Mouse (Mus musculus) ES-E14 (cell line): Measurements from ENCODE around the gene Gm9913. TPM values are rescaled to one million over a fixed set of nuclear protein-coding genes. Genes with fewer than 3 reads are reported as not detected.

Experiments
- DNase-seq: peaks from one replicate; pipeline ENCODE4 v3.0.0-alpha.2; 2013; ENCODE audit warnings: low read depth, low spot score
- H3K27ac ChIP-seq: 2 replicates; pipeline ENCODE4 v1.5.1; 2012; ENCODE audit warnings: low read depth, mild to moderate bottlenecking, low read length, moderate library complexity, mixed read lengths; ENCODE audit not compliant: poor library complexity, insufficient read depth, severe bottlenecking
- H3K36me3 ChIP-seq: 2 replicates; pipeline ENCODE4 v1.6.1; 2012; ENCODE audit warnings: mild to moderate bottlenecking, low read length, moderate library complexity, mixed read lengths; ENCODE audit not compliant: control insufficient read depth, poor library complexity, insufficient read depth, severe bottlenecking
- H3K4me1 ChIP-seq, 2 experiments: fragments of 150-350 bp in 1 of 2; sonication (generic) in 1 of 2; 2 replicates each; pipeline ENCODE4 v1.6.1; 2012; ENCODE audit warnings: low read length in 2 of 2, mild to moderate bottlenecking in 1 of 2, mixed read lengths in 1 of 2; ENCODE audit not compliant: control insufficient read depth in 2 of 2, insufficient read depth in 2 of 2, poor library complexity in 1 of 2
- H3K4me3 ChIP-seq, 2 experiments: fragments of 150-350 bp in 1 of 2; sonication (generic) in 1 of 2; 2 replicates each; pipeline ENCODE4 v1.5.1; 2012; ENCODE audit warnings: low read length in 2 of 2, low read depth in 1 of 2, mild to moderate bottlenecking in 1 of 2, mixed read lengths in 1 of 2; ENCODE audit not compliant: insufficient read depth in 1 of 2, poor library complexity in 1 of 2, severe bottlenecking in 1 of 2
- H3K9ac ChIP-seq: 2 replicates; pipeline ENCODE4 v1.6.1; 2012; ENCODE audit warnings: low read depth, mild to moderate bottlenecking, low read length, mixed read lengths; ENCODE audit not compliant: poor library complexity, insufficient read depth, severe bottlenecking
- H3K9me3 ChIP-seq: fragments of 150-350 bp; sonication (generic); 2 replicates; pipeline ENCODE4 v1.6.1; 2012; ENCODE audit warnings: low read depth, mild to moderate bottlenecking, low read length; ENCODE audit not compliant: control insufficient read depth, insufficient read depth
- CHD2 ChIP-seq: IDR thresholded peaks from 2 replicates; pipeline ENCODE4 v1.6.1; 2014; ENCODE audit warnings: mild to moderate bottlenecking, low read depth, low read length, inconsistent platforms
- HCFC1 ChIP-seq: IDR thresholded peaks from 2 replicates; pipeline ENCODE4 v1.6.1; 2012; ENCODE audit warnings: low read length, inconsistent platforms, borderline replicate concordance; ENCODE audit not compliant: insufficient read depth
- MAFK ChIP-seq: IDR thresholded peaks from 2 replicates; pipeline ENCODE4 v1.6.1; 2014; ENCODE audit warnings: mild to moderate bottlenecking, low read depth, low read length, inconsistent platforms; ENCODE audit not compliant: insufficient read depth
- ZC3H11A ChIP-seq: IDR thresholded peaks from 2 replicates; pipeline ENCODE4 v1.6.1; 2012; ENCODE audit warnings: low read depth, mild to moderate bottlenecking, inconsistent platforms, low read length, borderline replicate concordance
- ZNF384 ChIP-seq: IDR thresholded peaks from 2 replicates; pipeline ENCODE4 v1.6.1; 2012; ENCODE audit warnings: low read depth, low read length, inconsistent platforms
- in situ Hi-C, 2 experiments: fragments of 600-800 bp; cut with MboI; formaldehyde crosslinking; loops; one replicate each; pipeline ENCODE4 v1.15.1; 2025; ENCODE audit warnings: low sequenced_read_pairs in 2 of 2, inconsistent platforms in 1 of 2; ENCODE audit not compliant: unreplicated experiment in 2 of 2
- total RNA-seq: library from RNA; depleted of rRNA; stranded (reverse); fragments of 300-350 nt; gene quantifications from 2 replicates; pipeline ENCODE4 v1.2.3, GENCODE M21; 2012

Gm9913 gene
- total RNA-seq, 1 experiment = not detected

DNA sequence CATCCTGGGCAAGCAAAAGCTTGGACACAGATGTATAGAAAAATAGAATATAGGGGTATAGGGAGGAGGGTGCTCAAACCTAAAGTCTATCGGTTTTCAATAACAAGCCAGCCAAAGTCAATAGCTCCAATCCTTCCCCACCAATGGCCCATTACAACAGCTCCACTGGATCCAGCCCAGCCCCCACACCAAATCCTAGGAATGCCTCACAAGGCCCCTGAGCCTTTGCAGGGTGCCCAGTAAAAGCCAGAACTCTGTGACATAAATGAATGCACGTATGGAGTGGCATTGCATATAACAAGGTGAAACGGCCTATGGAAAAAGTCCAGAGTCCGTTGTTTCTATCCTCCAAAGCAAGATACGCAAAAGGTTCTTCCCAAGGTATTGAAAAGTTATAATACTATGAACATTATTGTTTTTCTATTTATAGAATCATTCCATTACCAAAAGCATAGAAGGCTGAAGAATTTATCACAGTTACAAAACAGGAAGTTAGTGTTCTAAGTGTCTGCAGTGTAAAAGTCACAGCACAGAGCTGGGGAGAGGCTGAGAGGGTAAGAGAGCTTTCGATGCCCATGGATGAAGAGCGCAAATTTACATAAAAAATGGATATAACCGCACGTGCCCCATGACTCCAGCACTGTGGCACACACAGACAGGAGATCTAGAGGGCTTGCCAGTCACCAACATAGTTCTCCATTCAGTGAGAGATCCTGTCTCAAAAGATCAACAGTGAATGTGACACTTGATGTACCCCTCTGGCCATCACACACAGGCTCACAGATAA is 23.2 kb upstream of the Gm9913 start:
- no peaks in the 10 kb centered on the region for H3K9me3 ChIP-seq
- in situ Hi-C loops = no loop called here
- TF ChIP-seq ZC3H11A = no peak
- TF ChIP-seq HCFC1 = no peak
- no peak for TF ChIP-seq ZNF384
- no peak for TF ChIP-seq MAFK
- TF ChIP-seq CHD2 = no peak

GRCm38 (mm10) chr2:125484164-125484563 is 20.7 kb upstream of the Gm9913 start:
- H3K36me3 ChIP-seq = no peaks in the 10 kb centered on the region
- no peaks in the 10 kb centered on the region for H3K9me3 ChIP-seq
- no peak overlapping the region for H3K27ac ChIP-seq
- H3K4me1 ChIP-seq = no peaks in the 10 kb centered on the region
- no peak overlapping the region for H3K4me3 ChIP-seq
- in situ Hi-C loops = no loop called here
- DNase-seq = no peak
- no peak overlapping the region for H3K9ac ChIP-seq
- TF ChIP-seq HCFC1 (no peak), MAFK (no peak), ZC3H11A (no peak), CHD2 (no peak), ZNF384 (no peak)

More for the DNA sequence above, 23.2 kb upstream of the Gm9913 start:
- H3K4me1 ChIP-seq = no peaks in the 10 kb centered on the region
- no peak overlapping the region for H3K27ac ChIP-seq
- no peaks in the 10 kb centered on the region for H3K36me3 ChIP-seq
- no peak overlapping the region for H3K4me3 ChIP-seq
- DNase-seq = no peak
- H3K9ac ChIP-seq = no peak overlapping the region

GRCm38 (mm10) chr2:125484910-125485309 is 20.0 kb upstream of the Gm9913 start:
- H3K36me3 ChIP-seq = no peaks in the 10 kb centered on the region
- no peaks in the 10 kb centered on the region for H3K4me1 ChIP-seq
- in situ Hi-C loops = no loop called here
- no peak for TF ChIP-seq ZC3H11A
- TF ChIP-seq ZNF384 = no peak
- TF ChIP-seq MAFK = no peak
- no peak for TF ChIP-seq HCFC1
- TF ChIP-seq CHD2 = no peak
- no peak overlapping the region for H3K4me3 ChIP-seq
- H3K9ac ChIP-seq = no peak overlapping the region
- H3K9me3 ChIP-seq = no peaks in the 10 kb centered on the region
- H3K27ac ChIP-seq = no peak overlapping the region
- no peak for DNase-seq

- no peak overlapping the region for H3K4me3 ChIP-seq
- H3K36me3 ChIP-seq = no peaks in the 10 kb centered on the region
- in situ Hi-C loops = no loop called here
- no peak for DNase-seq
- H3K4me1 ChIP-seq = no peaks in the 10 kb centered on the region
- no peak overlapping the region for H3K9ac ChIP-seq
- H3K9me3 ChIP-seq = no peaks in the 10 kb centered on the region
- H3K27ac ChIP-seq = no peak overlapping the region
- TF ChIP-seq ZNF384 (no peak), ZC3H11A (no peak), MAFK (no peak), HCFC1 (no peak), CHD2 (no peak)
These were observed 14.9 kb upstream of the Gm9913 start for GRCm38 (mm10) chr2:125489979-125490378.
